Mouse (Mus musculus) left cerebral cortex, postnatal 10 days (tissue): ENCODE results near the gene Npff. TPM values are rescaled to one million over a fixed set of nuclear protein-coding genes. Genes with fewer than 3 reads are reported as not detected.

Experiments
- DNase-seq, 2 experiments: peaks; one replicate each; pipeline ENCODE4 v3.0.0; 2021 to 2022; ENCODE audit warnings: low spot score in 2 of 2, mixed read lengths in 1 of 2; ENCODE audit errors: extremely low spot score in 1 of 2
- intact Hi-C: fragments of 180-260 bp; cut with DNase I; formaldehyde crosslinking; loops from one replicate; pipeline ENCODE4 v1.15.1; 2025
- total RNA-seq, 2 experiments: library from RNA; stranded (reverse); gene quantifications; 2 replicates each; pipeline ENCODE4 v1.2.3; 2021

Npff gene
- total RNA-seq, 2 experiments from 2014 or later = 3.4 to 4.2 TPM

GRCm38 (mm10) chr15:102526111-102527002 is 1.6 kb upstream of the Npff start:
- intact Hi-C loops = no loop called here
- DNase-seq = no peak

GRCm38 (mm10) chr15:102521480-102521879 is 3.3 kb downstream of the Npff start:
- intact Hi-C loops = no loop called here
- DNase-seq = no peak

- intact Hi-C loops = no loop called here
These were observed 4.3 kb downstream of the Npff start for GRCm38 (mm10) chr15:102520416-102520815.

GRCm38 (mm10) chr15:102519211-102520141 is 5.3 kb downstream of the Npff start:
- DNase-seq = no peak
- intact Hi-C loops = no loop called here

More at GRCm38 (mm10) chr15:102520416-102520815, 4.3 kb downstream of the Npff start:
- DNase-seq = no peak

- no peak for DNase-seq
- intact Hi-C loops = no loop called here
These were observed 5.9 kb downstream of the Npff start for GRCm38 (mm10) chr15:102518859-102519201.

- DNase-seq = peak; percentile 100
- intact Hi-C loops = no loop called here
These were observed 6.5 kb downstream of the Npff start, which contains the start of gene Tarbp2 for GRCm38 (mm10) chr15:102517976-102518858. Gene Tarbp2 (plus strand): TSS chr15:102518192.

- intact Hi-C loops = no loop called here
- DNase-seq = no peak
These were observed 7.1 kb downstream of the Npff start for GRCm38 (mm10) chr15:102517631-102517975.

- peak; percentile 69 to 88 for DNase-seq
- intact Hi-C loops = no loop called here
These were observed 7.9 kb downstream of the Npff start, which contains the start of gene Map3k12 for GRCm38 (mm10) chr15:102516728-102517404. Gene Map3k12 (minus strand): TSS chr15:102517064.

- intact Hi-C loops = no loop called here
- DNase-seq = peak in 1 of 2 experiments; percentile 55
These were observed 8.4 kb downstream of the Npff start for GRCm38 (mm10) chr15:102516293-102516692.

GRCm38 (mm10) chr15:102515791-102516190 is 9.0 kb downstream of the Npff start:
- intact Hi-C loops = no loop called here
- no peak for DNase-seq

GRCm38 (mm10) chr15:102515261-102515660 is 9.5 kb downstream of the Npff start:
- no peak for DNase-seq
- intact Hi-C loops = no loop called here

GRCm38 (mm10) chr15:102513004-102513403 is 11.7 kb downstream of the Npff start:
- intact Hi-C loops = no loop called here

GRCm38 (mm10) chr15:102512471-102512870 is 12.3 kb downstream of the Npff start:
- no peak for DNase-seq
- intact Hi-C loops = no loop called here

More at GRCm38 (mm10) chr15:102513004-102513403, 11.7 kb downstream of the Npff start:
- no peak for DNase-seq

- intact Hi-C loops = no loop called here
- DNase-seq = no peak
These were observed 12.7 kb downstream of the Npff start for GRCm38 (mm10) chr15:102512010-102512409.

GRCm38 (mm10) chr15:102511285-102511833 is 13.4 kb downstream of the Npff start:
- intact Hi-C loops = no loop called here
- DNase-seq = no peak

- intact Hi-C loops = no loop called here
- peak; percentile 90 to 97 for DNase-seq
These were observed 14.0 kb downstream of the Npff start for GRCm38 (mm10) chr15:102510590-102511284.

- DNase-seq = no peak
- intact Hi-C loops = no loop called here
These were observed 14.6 kb downstream of the Npff start for GRCm38 (mm10) chr15:102510110-102510509.
